Mouse (Mus musculus): Measurements from ENCODE around the gene Kndc1.

The Kndc1 gene

DNA sequence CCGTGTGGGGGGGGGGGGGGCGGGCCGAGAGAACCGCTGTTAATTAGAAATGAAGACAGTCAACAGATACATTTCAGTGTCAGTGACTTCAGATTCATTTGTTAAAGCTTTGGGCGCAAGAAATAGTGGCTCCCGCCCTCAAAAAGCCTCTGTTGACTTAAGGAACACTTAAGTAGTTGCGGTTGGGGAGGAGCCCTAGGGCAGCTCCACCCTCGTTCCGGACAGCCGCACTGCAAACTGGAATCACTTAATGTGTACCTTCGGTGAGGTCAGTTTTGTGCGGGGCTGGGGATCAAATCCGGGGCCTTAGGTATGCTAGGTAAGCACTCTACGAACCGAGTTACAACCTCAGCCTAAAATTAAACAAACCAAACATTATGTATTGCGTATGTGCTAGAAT is 56.6 kb downstream of the Kndc1 start:
- DNase-seq (ENCODE audit: low spot score in 2 of 2): no peak

GRCm38 (mm10) chr7:139951991-139952633 is 57.6 kb downstream of the Kndc1 start:
- no peak for DNase-seq (ENCODE audit: low spot score in 2 of 2)

- no peak for DNase-seq (ENCODE audit: low spot score in 2 of 2)
These were observed 61.0 kb downstream of the Kndc1 start for GRCm38 (mm10) chr7:139955505-139955904.

DNA sequence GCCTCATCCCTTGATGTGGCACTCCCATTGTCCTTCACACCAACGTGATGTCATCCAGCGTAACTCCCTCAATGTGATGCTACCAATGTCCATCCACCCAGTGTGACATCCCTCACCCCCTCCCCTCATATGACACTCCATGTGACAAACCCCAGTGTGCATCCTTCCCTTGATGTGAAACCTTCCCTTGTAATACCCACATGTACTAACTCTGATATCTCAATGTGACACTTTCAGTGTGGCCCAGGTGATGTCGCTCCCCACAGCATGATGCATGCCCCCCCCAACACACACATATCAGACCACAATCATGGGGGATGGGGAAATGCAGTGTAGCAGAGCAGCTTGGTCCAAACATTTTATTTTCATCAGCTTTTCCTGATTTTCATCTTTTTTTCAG is 62.2 kb downstream of the Kndc1 start:
- no peak for DNase-seq (ENCODE audit: low spot score in 2 of 2)

DNA sequence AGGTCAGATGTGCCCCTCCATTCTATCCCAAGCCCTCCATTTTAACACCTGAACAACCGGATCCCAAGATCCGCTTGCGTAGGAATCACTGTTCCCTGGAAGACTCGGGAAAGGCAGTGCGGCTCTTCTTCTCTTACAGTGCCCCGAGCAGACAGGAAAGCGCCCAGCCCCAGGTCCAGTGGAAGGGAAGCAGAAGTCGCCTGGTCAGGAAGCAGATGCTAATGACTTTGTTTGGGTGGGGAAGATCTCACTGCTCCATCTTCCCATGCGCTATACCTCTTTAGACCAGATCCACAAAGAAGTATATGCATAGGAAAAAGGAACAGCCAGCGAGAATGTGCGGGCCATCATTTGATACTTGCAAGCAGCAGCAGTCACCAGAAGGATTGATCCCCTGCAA is 62.9 kb downstream of the Kndc1 start:
- DNase-seq (ENCODE audit: low spot score in 2 of 2): no peak

- no peak for DNase-seq (ENCODE audit: low spot score in 2 of 2)
These were observed 63.5 kb downstream of the Kndc1 start for GRCm38 (mm10) chr7:139957958-139958357.

- no peak for DNase-seq (ENCODE audit: low spot score in 2 of 2)
These were observed 66.6 kb downstream of the Kndc1 start for GRCm38 (mm10) chr7:139961141-139961540.

GRCm38 (mm10) chr7:139963814-139964213 is 69.3 kb downstream of the Kndc1 start:
- no peak for DNase-seq (ENCODE audit: low spot score in 2 of 2)

GRCm38 (mm10) chr7:139967175-139967574 is 72.7 kb downstream of the Kndc1 start:
- DNase-seq (ENCODE audit: low spot score in 2 of 2): no peak

DNA sequence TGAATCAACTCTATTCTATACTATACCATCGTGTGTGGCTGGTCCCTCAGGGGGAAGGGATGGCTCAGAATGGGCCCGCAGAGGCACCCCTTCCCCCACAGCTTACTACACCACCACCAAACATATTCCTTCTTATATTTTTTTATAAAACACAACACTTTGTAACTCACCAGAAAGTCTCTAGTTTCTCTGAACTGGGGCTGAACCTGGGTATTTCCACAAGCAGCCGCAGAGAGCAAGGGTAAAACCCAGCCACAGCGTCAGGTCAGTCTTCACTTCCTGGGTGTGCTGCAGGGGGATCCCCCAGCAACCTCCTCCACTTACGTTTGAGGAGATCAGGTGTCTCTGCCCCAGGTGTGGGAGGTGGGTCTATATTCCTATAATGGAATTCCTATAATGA is 73.9 kb downstream of the Kndc1 start:
- DNase-seq (ENCODE audit: low spot score in 2 of 2): no peak

DNA sequence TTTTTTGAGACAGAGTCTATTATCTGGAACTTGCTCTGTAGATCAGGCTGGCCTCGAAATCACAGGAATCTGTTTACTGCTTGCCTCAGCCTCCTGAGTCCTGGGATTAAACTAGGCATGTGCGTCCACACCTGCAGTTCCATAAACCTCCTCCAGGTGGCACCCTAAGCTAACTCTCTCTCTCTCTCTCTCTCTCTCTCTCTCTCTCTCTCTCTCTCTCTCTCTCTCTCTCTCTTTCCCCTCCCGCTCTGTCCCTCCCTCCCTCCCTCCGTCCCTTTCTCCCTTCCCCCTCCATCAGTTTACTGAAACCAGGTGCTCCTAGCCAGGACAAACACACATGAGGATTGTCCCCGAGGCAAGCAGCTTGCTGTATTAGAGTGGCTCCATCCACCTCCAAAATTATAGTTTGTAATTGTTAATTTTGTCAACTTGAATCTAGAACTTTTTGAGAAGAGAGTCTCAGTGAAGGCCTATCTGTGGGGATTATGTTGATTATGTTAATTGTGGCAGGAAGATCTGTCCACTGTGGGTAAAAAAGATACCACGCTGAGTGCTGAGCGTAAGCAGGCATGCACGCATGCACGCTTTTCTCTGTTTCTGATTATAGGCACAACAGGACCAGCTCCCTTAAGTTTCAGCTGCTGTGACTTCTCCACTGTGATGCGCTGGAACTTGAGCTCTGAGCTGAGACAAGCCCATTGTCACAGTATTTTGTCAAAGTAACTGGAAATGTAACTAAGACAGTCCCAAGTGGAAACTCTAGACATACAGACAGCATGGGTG is 75.0 kb downstream of the Kndc1 start:
- DNase-seq (ENCODE audit: low spot score in 2 of 2): peak; percentile 47 to 90

- no peak for DNase-seq (ENCODE audit: low spot score in 2 of 2)
These were observed 75.9 kb downstream of the Kndc1 start for GRCm38 (mm10) chr7:139970216-139970919.

- DNase-seq (ENCODE audit: low spot score in 2 of 2): no peak
These were observed 76.5 kb downstream of the Kndc1 start for GRCm38 (mm10) chr7:139970979-139971378.

GRCm38 (mm10) chr7:139971436-139971835 is 76.9 kb downstream of the Kndc1 start:
- no peak for DNase-seq (ENCODE audit: low spot score in 2 of 2)

DNA sequence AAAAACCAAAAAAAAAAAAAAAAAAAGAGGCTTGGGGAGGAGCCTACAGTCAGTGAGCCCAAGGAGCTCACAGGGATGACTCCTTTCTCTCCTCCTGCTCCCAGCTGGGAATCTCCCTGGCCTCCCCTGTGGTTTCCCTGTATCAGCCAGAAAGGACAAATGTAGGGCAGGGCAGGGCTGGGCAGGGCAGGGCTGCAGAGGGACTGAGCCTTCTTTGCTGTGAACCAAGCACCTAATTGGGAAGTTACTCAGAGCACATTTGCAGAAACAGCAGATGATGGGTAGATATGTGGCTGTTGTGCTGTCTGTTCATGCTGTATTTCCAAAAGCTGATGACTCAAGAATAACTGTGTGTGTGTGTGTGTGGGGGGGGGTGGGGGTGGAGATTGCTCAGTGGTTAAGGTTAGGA is 78.4 kb downstream of the Kndc1 start:
- no peak for DNase-seq (ENCODE audit: low spot score in 2 of 2)

GRCm38 (mm10) chr7:139974307-139974706 is 79.8 kb downstream of the Kndc1 start:
- DNase-seq (ENCODE audit: low spot score in 2 of 2): no peak

DNA sequence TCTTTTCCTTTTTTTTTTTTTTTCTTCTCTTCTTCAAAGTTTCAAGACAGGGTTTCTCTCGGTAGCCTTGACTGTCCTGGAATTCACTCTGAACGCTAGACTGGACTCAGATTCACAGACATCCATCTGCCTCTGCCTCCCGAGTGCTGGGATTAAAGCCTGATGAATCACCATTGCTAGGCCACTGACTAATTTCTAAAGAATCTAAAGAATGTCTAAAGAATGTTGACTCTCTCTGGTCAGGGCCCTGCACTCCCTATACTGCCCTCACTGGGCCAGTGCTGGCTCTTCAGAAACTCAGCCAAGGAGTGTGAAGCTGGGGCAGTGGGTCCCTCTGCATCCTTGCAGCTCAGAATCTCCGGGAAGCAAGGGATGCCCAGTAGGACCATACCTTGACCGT is 81.0 kb downstream of the Kndc1 start:
- no peak for DNase-seq (ENCODE audit: low spot score in 2 of 2)

DNA sequence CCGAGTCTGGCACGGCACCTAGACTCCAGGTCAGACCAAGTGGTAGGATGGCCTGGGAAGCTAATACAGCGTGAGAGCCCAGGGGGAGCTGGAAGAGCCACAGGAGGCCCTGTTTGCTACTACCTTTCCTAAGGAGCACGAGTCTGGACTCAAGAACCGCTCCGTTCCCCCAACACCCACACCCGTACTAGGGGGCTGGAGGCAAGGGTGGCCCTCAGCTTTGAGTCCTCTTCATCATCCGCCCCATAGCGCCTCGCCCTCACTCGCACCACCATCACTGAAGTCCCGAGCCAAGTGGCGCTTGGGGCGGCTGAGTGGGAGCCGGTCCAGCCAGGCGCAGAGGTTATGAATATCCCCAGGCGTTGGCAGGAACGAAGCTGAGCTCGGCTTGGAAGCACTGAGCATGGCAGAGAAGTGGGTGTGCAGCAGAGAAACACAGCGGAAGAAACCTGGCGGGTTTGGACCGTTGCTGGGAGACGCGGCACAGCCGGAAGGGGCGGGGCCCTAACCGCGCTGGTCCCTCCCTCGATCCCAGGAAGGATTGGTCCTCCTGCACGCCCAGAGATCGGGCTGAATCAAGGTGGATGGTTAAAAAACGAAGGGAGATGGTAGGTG is 83.9 kb downstream of the Kndc1 start, which contains the start of gene 6430531B16Rik:
TSS of gene 6430531B16Rik (minus strand) at position 478 of the 615 bp plus-strand sequence.
- DNase-seq (ENCODE audit: low spot score in 2 of 2): peak; percentile 79 to 91

- DNase-seq (ENCODE audit: low spot score in 2 of 2): peak in 1 of 2 experiments; percentile 32
These were observed 84.7 kb downstream of the Kndc1 start for GRCm38 (mm10) chr7:139979011-139979719.

- DNase-seq (ENCODE audit: low spot score in 2 of 2): no peak
These were observed 86.3 kb downstream of the Kndc1 start for GRCm38 (mm10) chr7:139980778-139981177.

GRCm38 (mm10) chr7:139982058-139982457 is 87.6 kb downstream of the Kndc1 start:
- DNase-seq (ENCODE audit: low spot score in 2 of 2): no peak

GRCm38 (mm10) chr7:139984505-139984904 is 90.0 kb downstream of the Kndc1 start:
- no peak for DNase-seq (ENCODE audit: low spot score in 2 of 2)
